Mouse (Mus musculus): ENCODE results near the gene Krt1. TPM values are rescaled to one million over a fixed set of nuclear protein-coding genes. Genes with fewer than 3 reads are reported as not detected.

Krt1 gene
- polyA plus RNA-seq (2012; ENCODE audit: insufficient read depth, insufficient read length, missing spikeins) = 0.63 TPM in 1 of 2 replicates, not detected in the other

GRCm38 (mm10) chr15:101850694-101851093 is at the start of gene Krt1:
Krt1 (minus strand) TSS chr15:101850794.
- no peak within 1 kb of the TSS for H3K4me3 ChIP-seq (ENCODE audit: insufficient read depth, low read depth, low read length)
- H3K4me1 ChIP-seq (ENCODE audit: control insufficient read depth, insufficient read depth, insufficient read length, low read length) = no peaks in the 10 kb centered on the region

GRCm38 (mm10) chr15:101895216-101895615 is 44.6 kb upstream of the Krt1 start:
- Histone ChIP-seq H3K4me1 (ENCODE audit: control insufficient read depth, insufficient read depth, insufficient read length, low read length) (no peaks in the 10 kb centered on the region), H3K27ac (replicated peaks; ENCODE audit: low read depth, low read length) (no peak overlapping the region), H3K4me3 (ENCODE audit: insufficient read depth, low read depth, low read length) (no peak overlapping the region)

More at GRCm38 (mm10) chr15:101850694-101851093, at the start of gene Krt1:
- H3K27ac ChIP-seq (replicated peaks; ENCODE audit: low read depth, low read length) = no peak within 1 kb of the TSS

GRCm38 (mm10) chr15:101892820-101893219 is 42.2 kb upstream of the Krt1 start, which contains the start of gene Krt76:
Krt76 (minus strand) TSS chr15:101892920.
- Histone ChIP-seq H3K27ac (replicated peaks; ENCODE audit: low read depth, low read length) (no peak within 1 kb of the TSS), H3K4me3 (ENCODE audit: insufficient read depth, low read depth, low read length) (no peak within 1 kb of the TSS)

DNA sequence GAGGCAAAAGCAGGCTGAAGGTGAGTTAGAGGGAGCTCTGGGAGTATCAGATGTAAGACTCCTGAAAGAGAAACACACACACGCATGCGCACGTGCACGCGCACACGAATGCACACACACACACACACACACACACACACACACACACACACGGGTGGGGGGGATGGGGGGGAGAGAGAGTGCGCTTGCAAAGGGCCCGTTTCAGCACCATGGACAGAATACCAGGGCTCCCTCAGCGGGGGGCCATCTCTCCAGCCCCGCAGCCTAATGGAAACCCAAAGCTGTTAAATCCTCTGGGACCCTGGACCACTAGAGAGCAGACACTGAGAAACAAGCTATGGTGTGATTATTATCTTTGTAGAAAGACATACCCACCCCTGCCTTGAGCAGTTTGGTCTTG is 29.2 kb upstream of the Krt1 start:
- Histone ChIP-seq H3K4me3 (ENCODE audit: insufficient read depth, low read depth, low read length) (no peak overlapping the region), H3K27ac (replicated peaks; ENCODE audit: low read depth, low read length) (no peak overlapping the region), H3K4me1 (ENCODE audit: control insufficient read depth, insufficient read depth, insufficient read length, low read length) (no peaks in the 10 kb centered on the region)

More at GRCm38 (mm10) chr15:101892820-101893219, 42.2 kb upstream of the Krt1 start, which contains the start of gene Krt76:
- H3K4me1 ChIP-seq (ENCODE audit: control insufficient read depth, insufficient read depth, insufficient read length, low read length) = no peaks in the 10 kb centered on the region

GRCm38 (mm10) chr15:101878041-101878440 is 27.4 kb upstream of the Krt1 start:
- H3K4me1 ChIP-seq (ENCODE audit: control insufficient read depth, insufficient read depth, insufficient read length, low read length) = no peaks in the 10 kb centered on the region
- H3K4me3 ChIP-seq (ENCODE audit: insufficient read depth, low read depth, low read length) = no peak overlapping the region
- no peak overlapping the region for H3K27ac ChIP-seq (replicated peaks; ENCODE audit: low read depth, low read length)

DNA sequence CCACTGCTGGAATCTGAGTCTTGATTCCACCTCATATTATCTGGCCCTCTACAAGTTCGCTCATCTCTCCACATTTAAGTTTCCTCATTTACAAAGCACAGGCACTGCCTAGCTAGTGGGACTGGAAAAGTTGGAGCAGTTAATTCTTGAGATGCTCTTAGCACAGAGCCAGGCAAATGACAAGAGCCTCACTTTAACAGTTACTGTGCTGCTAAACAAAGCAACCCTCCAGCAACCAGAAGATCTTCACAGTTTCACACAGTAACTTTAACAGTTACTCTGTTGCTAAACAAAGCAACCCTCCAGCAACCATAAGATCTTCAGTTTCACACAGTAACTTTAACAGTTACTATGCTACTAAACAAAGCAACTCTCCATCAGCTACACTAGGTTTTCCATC is 23.8 kb upstream of the Krt1 start:
- Histone ChIP-seq H3K27ac (replicated peaks; ENCODE audit: low read depth, low read length) (no peak overlapping the region), H3K4me3 (ENCODE audit: insufficient read depth, low read depth, low read length) (no peak overlapping the region), H3K4me1 (ENCODE audit: control insufficient read depth, insufficient read depth, insufficient read length, low read length) (no peaks in the 10 kb centered on the region)

GRCm38 (mm10) chr15:101873231-101873630 is 22.6 kb upstream of the Krt1 start:
- no peak overlapping the region for H3K4me3 ChIP-seq (ENCODE audit: insufficient read depth, low read depth, low read length)
- H3K27ac ChIP-seq (replicated peaks; ENCODE audit: low read depth, low read length) = no peak overlapping the region
- H3K4me1 ChIP-seq (ENCODE audit: control insufficient read depth, insufficient read depth, insufficient read length, low read length) = no peaks in the 10 kb centered on the region

DNA sequence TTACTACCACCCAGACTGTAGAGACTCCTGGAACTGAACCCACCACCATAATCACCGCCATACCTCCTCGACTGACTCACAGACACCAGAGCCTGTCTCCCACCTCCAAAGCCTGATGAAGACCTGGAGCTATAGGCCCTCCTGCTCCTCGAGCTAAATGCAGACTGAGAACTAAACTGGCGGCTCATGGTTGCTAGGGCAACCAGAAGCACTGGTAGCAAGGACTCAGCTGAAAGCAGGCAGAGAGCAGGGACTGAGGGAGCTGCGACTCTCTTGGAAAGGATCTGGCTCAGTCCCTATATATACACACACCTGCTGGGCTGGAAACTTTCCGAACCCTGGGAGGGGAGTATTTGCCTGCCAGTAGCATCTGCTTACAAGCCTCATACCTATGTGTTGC is 18.8 kb upstream of the Krt1 start, which contains the start of gene Krt77:
Krt77 (minus strand) TSS at position 275 of the 400 bp plus-strand sequence.
- Histone ChIP-seq H3K27ac (replicated peaks; ENCODE audit: low read depth, low read length) (no peak within 1 kb of the TSS), H3K4me1 (ENCODE audit: control insufficient read depth, insufficient read depth, insufficient read length, low read length) (no peaks in the 10 kb centered on the region), H3K4me3 (ENCODE audit: insufficient read depth, low read depth, low read length) (no peak within 1 kb of the TSS)

DNA sequence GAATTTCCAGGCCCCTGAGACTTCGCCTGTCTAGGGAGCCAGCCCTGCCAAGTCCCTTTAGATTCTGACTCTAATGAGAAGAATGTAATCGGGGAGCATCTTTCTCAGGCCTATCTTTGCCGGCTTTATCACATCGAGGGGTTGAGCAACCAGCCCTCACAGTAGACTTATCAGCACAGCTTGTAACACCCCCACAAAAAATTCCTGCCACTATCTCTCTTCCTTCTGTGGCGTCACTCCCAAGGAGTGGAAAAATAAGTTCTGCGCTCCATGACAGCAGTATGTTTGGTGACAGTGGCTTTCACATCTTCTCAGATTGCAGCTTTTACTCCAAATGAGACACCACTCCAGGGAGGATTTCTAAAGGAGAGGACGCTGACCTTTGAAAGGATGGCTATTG is 16.2 kb upstream of the Krt1 start:
- H3K4me3 ChIP-seq (ENCODE audit: insufficient read depth, low read depth, low read length) = no peak overlapping the region

DNA sequence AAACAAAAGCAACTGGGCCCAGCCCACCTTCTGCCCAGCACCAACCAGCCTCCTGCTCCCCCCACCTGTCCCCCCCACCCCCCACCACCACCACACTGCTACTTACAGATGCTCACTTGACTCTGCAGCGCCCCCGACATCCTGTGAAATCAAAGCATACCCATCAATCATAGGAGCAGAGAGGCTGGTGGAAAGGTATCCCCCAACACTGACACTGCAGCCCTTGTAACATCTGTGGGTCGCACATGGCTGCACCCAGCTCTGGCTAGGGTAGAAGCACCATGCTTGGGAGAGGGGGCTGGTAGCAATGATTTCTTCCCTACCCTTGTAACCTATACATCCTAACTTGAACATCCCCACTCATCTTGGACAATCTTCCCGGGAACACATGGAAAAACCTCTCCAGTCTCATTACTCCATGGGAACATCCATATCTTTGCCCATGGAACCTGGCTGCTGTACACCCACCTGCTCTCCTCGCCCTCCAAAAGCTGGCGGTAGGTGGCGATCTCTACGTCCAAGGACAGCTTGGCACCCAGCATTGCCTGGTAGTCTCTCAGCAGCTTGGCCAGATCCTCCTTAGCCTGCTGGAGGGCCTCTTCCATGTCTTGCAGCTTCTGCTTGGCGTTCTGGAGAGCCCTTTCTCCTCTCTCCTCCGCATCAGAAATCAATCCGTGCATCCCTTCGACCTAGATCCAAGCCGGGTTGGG is 10.0 kb upstream of the Krt1 start:
- Histone ChIP-seq H3K27ac (replicated peaks; ENCODE audit: low read depth, low read length) (no peak overlapping the region), H3K4me3 (ENCODE audit: insufficient read depth, low read depth, low read length) (no peak overlapping the region), H3K4me1 (ENCODE audit: control insufficient read depth, insufficient read depth, insufficient read length, low read length) (0 out of 2 replicates have a peak, but pooled peaks cover 3% of the 10 kb centered on the region)

More for the DNA sequence above, 16.2 kb upstream of the Krt1 start:
- H3K27ac ChIP-seq (replicated peaks; ENCODE audit: low read depth, low read length) = no peak overlapping the region
- no peaks in the 10 kb centered on the region for H3K4me1 ChIP-seq (ENCODE audit: control insufficient read depth, insufficient read depth, insufficient read length, low read length)

DNA sequence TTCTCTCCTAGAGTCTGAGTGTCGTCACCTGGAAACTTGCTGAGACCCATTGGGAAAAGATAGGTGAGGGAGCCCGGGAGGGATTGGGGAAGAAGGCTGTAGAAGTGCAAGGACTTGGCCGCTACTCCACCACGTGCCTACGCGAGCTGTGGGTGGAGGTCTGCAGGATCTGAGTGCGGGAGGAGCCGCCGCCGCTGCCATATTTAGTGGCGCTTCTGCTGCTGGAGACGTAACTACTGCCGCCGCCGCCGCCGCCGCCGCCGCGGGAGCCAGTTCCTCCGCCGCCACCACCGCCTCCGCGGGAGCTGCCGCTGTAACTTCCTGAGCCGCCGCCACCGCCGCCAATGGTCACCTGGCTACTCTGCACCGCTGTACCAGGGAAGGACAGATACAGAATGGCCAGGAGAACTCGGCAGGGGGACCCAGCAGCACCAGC is 9.2 kb upstream of the Krt1 start:
- 0 out of 2 replicates have a peak, but pooled peaks cover 3% of the 10 kb centered on the region for H3K4me1 ChIP-seq (ENCODE audit: control insufficient read depth, insufficient read depth, insufficient read length, low read length)
- H3K4me3 ChIP-seq (ENCODE audit: insufficient read depth, low read depth, low read length) = peak overlapping the region; percentile 49
- no peak overlapping the region for H3K27ac ChIP-seq (replicated peaks; ENCODE audit: low read depth, low read length)

DNA sequence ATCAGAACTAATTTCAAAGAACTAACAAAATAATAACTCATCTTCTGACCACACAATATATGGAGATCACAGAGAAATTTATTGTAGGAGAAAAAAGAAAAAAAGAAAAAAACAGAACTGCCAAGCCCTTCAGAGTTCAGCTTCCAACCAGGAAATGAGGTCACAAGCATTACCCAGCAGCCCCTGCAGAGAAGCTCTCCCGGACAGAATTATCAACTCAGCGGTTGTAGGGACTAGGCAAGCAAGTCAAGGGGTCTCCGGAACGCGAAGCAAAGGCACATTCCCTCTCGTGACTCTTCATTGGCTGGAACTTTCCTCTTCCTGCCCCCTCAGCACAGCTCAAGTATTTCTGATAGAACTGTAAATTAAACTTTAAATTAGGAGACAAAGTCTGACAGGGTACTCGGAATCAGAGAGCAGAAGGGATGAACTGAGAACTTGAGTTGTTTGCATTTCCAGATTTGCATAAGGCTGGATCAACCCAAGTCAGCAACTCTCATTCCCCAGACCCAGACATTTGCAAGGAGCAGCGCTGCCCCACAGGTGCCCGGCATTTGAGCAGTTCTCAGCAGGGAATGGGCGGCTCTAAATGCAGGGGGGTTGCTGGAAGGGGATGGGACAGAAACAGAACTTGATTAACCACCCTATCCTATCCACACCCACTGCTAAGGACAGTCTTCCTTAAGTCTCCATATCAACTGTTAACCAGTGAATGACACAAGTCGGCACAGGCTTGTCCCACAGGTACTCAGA is 8.3 kb upstream of the Krt1 start:
- Histone ChIP-seq H3K27ac (replicated peaks; ENCODE audit: low read depth, low read length) (no peak overlapping the region), H3K4me3 (ENCODE audit: insufficient read depth, low read depth, low read length) (peak overlapping the region; percentile 17; the same call in 1 of the 2 replicates), H3K4me1 (ENCODE audit: control insufficient read depth, insufficient read depth, insufficient read length, low read length) (0 out of 2 replicates have a peak, but pooled peaks cover 3% of the 10 kb centered on the region)

DNA sequence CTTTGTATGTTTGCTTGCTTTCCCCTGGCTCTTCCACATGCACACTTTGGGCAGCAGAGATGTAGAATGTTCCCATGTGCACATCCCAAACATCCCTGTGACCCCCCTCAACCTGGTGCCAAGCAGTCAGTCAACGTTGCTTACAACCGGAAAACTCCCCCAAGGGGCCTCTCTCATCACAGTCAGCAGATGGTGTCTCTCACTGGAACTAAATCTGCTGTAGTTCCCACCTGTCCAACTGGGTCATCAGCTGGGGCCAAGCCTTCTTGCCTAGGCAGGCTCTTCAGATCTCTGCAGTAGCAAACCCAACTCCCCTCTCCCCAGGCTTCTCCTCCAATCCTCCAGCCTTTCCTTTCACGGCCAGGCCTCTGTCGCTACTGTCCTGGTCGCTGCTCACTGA is 6.1 kb upstream of the Krt1 start:
- Histone ChIP-seq H3K4me3 (ENCODE audit: insufficient read depth, low read depth, low read length) (no peak overlapping the region), H3K4me1 (ENCODE audit: control insufficient read depth, insufficient read depth, insufficient read length, low read length) (0 out of 2 replicates have a peak, but pooled peaks cover 3% of the 10 kb centered on the region), H3K27ac (replicated peaks; ENCODE audit: low read depth, low read length) (no peak overlapping the region)

GRCm38 (mm10) chr15:101855732-101856131 is 5.1 kb upstream of the Krt1 start:
- Histone ChIP-seq H3K4me3 (ENCODE audit: insufficient read depth, low read depth, low read length) (no peak overlapping the region), H3K27ac (replicated peaks; ENCODE audit: low read depth, low read length) (no peak overlapping the region), H3K4me1 (ENCODE audit: control insufficient read depth, insufficient read depth, insufficient read length, low read length) (0 out of 2 replicates have a peak, but pooled peaks cover 3% of the 10 kb centered on the region)

DNA sequence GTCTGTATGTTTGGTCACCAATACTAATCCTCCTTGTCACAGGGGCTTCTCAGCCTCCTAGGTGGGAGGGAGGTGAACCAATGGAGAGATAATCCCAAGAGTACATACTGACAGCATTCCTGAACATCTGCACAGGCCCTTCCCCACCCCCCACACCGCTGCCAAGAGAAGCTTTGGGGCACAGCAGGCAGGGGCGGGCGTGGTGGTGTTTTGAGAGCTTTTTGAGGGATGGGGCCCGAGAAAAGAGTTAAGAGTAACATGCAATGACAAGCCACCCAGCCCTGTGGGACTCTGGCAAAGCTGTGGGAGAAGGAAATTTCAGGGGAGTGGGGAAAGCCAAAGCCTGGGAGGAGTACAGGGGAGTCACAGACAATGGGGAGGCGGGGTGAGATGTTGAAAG is 3.7 kb upstream of the Krt1 start:
- Histone ChIP-seq H3K4me1 (ENCODE audit: control insufficient read depth, insufficient read depth, insufficient read length, low read length) (no peaks in the 10 kb centered on the region), H3K27ac (replicated peaks; ENCODE audit: low read depth, low read length) (no peak overlapping the region), H3K4me3 (ENCODE audit: insufficient read depth, low read depth, low read length) (no peak overlapping the region)

All from brown adipose tissue, adult 24 weeks (tissue).